8 mouse cellular contexts compared by ENCODE assay signal in the genomic region with DNA sequence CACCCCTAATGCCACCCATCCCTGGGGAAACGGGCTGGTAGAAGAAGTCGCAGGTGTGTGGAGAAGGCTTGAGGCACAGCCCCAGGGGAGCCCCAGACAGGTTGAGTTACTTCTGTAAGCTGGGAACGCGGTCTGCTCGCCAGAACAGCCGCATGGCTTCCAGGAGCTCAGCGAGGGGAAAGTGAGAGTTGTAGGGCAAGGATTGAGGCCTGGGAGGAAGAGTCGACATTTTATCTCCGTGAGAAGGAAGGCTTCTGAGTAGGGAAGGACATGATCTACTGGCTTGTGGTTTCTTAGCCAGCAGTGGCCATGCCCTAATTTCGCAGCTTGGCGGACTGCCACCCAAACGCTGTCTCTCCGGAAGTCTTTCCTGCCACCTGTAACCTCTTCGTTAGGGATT. TPM values are rescaled to one million over a fixed set of nuclear protein-coding genes. Genes with fewer than 3 reads are reported as not detected.
DNase-seq lines count a peak whose midpoint lies in the region; ATAC-seq and TF ChIP-seq lines count a peak whose summit lies in the region.

No protein-coding gene starts in this region.

- no peak for TF ChIP-seq CTCF in testis, adult 2 months (IDR thresholded peaks at IDR 0.05; ENCODE audit: control insufficient read depth, insufficient read depth, insufficient replicate concordance, low read depth, low read length)
- TF ChIP-seq CTCF in olfactory bulb, adult 2 months (IDR thresholded peaks at IDR 0.05; ENCODE audit: insufficient read depth, low read depth, low read length), result no peak

- H3K4me2 ChIP-seq in limb, embryonic 14.5 days (replicated peaks; ENCODE audit: low read depth, low read length, severe bottlenecking), result peak overlapping the region; percentile 99

- H3K4me3 ChIP-seq in testis, adult 2 months (ENCODE audit: control insufficient read depth, low read depth, low read length), result peak overlapping the region; percentile 3
- H3K4me3 ChIP-seq in limb, embryonic 14.5 days (replicated peaks; ENCODE audit: low read length), result peak overlapping the region; percentile 58
- peak overlapping the region; percentile 30 for H3K4me3 ChIP-seq in olfactory bulb, adult 2 months (ENCODE audit: insufficient read depth, low read depth, low read length)

- H3K36me3 ChIP-seq in testis, adult 2 months (ENCODE audit: control insufficient read depth, insufficient read depth, low read length), result no peaks in the 10 kb centered on the region
- H3K36me3 ChIP-seq in limb, embryonic 14.5 days (ENCODE audit: control insufficient read depth, insufficient read depth, low read length), result no peaks in the 10 kb centered on the region

- H3K4me1 ChIP-seq in testis, adult 2 months (ENCODE audit: control insufficient read depth, insufficient read depth, low read length), result peaks cover 13% of the 10 kb centered on the region
- H3K4me1 ChIP-seq in limb, embryonic 14.5 days (ENCODE audit: control insufficient read depth, insufficient read depth, low read length), result peaks cover 13% of the 10 kb centered on the region
- H3K4me1 ChIP-seq in olfactory bulb, adult 2 months (ENCODE audit: control insufficient read depth, insufficient read depth, low read length), result peaks cover 13% of the 10 kb centered on the region

- intact Hi-C loops in left cerebral cortex, postnatal 25 days (cut with DNase I), result no loop called here

- no peak for ATAC-seq in cerebellum, adult (ENCODE audit: insufficient number of reproducible peaks, low FRiP score, low TSS enrichment)
- peak; percentile 26 to 57 for ATAC-seq in hematopoietic stem cell, adult 5-6 weeks (replicated peaks in 1 of 2; ENCODE audit: insufficient read depth in 1 of 2, low FRiP score in 2 of 2, low TSS enrichment in 1 of 2, low read depth in 1 of 2, poor library complexity in 2 of 2, severe bottlenecking in 2 of 2)
- no peak for ATAC-seq in limb, embryonic 14.5 days (ENCODE audit: low FRiP score, low read depth)

- 5% methylated on average over 14 of the region's 14 CpGs for WGBS in limb, embryonic 14.5 days
- WGBS in olfactory bulb, adult 2 months, result 19% methylated on average over 14 of the region's 14 CpGs

- no peaks in the 10 kb centered on the region for H3K27me3 ChIP-seq in testis, adult 2 months (ENCODE audit: control insufficient read depth, insufficient read depth, low read length)
- peaks cover 34% of the 10 kb centered on the region for H3K27me3 ChIP-seq in limb, embryonic 14.5 days (ENCODE audit: control insufficient read depth, insufficient read depth, low read length)

- no peak overlapping the region for H3K9ac ChIP-seq in limb, embryonic 14.5 days (ENCODE audit: low read depth, low read length, severe bottlenecking)

- DNase-seq in cerebellum, adult 11 months, result peak; percentile 27
- DNase-seq in testis, postnatal 14 days (ENCODE audit: low spot score), result no peak
- no peak for DNase-seq in limb, embryonic 14.5 days (ENCODE audit: low spot score)
- DNase-seq in left cerebral cortex, postnatal 25 days (ENCODE audit: low spot score in 2 of 2), result no peak

- H3K27ac ChIP-seq in testis, adult 2 months (ENCODE audit: control insufficient read depth, insufficient read depth, low read depth, low read length), result no peak overlapping the region
- no peak overlapping the region for H3K27ac ChIP-seq in limb, embryonic 14.5 days (replicated peaks; ENCODE audit: low read depth, low read length)
- no peak overlapping the region for H3K27ac ChIP-seq in olfactory bulb, adult 2 months (ENCODE audit: insufficient read depth, low read depth, low read length)

- no peak for TF ChIP-seq POLR2A in testis, adult 2 months (IDR thresholded peaks at IDR 0.05; ENCODE audit: control insufficient read depth, low read depth, low read length)
- no peak for TF ChIP-seq POLR2A in limb, embryonic 14.5 days (IDR thresholded peaks at IDR 0.05; ENCODE audit: borderline replicate concordance, extremely low read depth, insufficient read depth, insufficient read length)
- no peak for TF ChIP-seq POLR2A in olfactory bulb, adult 2 months (IDR thresholded peaks at IDR 0.05; ENCODE audit: insufficient read depth, low read depth, low read length)

- no peaks in the 10 kb centered on the region for H3K9me3 ChIP-seq in limb, embryonic 14.5 days (ENCODE audit: control insufficient read depth, low read length)

RNA-seq across cellular contexts. Expression of a gene that starts 0.9 kb away (rescaled TPM):
- 1.5 TPM in 2 replicates for polyA plus RNA-seq in testis, adult 2 months (2012; rRNA removed)
- 42.5 and 48.3 TPM in 2 replicates for total RNA-seq in hematopoietic stem cell, adult 5-6 weeks (2017)
- polyA plus RNA-seq in limb, embryonic 14.5 days (2012; rRNA removed), result 0.82 and 0.85 TPM in 2 replicates
- polyA plus RNA-seq in limb, embryonic 14.5 days (2014; fragmentation: Nextera tagmentation; extraction: Ambion mirVana), result 0.53 and 0.98 TPM in 2 replicates
- polyA plus RNA-seq in olfactory bulb, adult 2 months (2012; ENCODE audit: insufficient read depth, insufficient read length, low replicate concordance, missing spikeins), result 89.3 TPM in 1 of 2 replicates, not detected in the other
- 100 to 1,000 TPM; 306 to 342 TPM for total RNA-seq in left cerebral cortex, postnatal 25 days (2021)

Comparison
In these comparisons a context has a peak if more than half of its experiments do, and no peak if none do; other contexts are left out.
1. ATAC-seq: peak in hematopoietic stem cell, adult 5-6 weeks (2 of 2); none in cerebellum, adult (single experiment) and limb, embryonic 14.5 days (single experiment).
2. H3K4me3 ChIP-seq: peak in every context shown above with its lines; median percentile 58 in limb, embryonic 14.5 days; 30 in olfactory bulb, adult 2 months; 3 in testis, adult 2 months.